Mouse (Mus musculus) limb, embryonic 12.5 days (tissue): ENCODE data around the gene Usp22. TPM values are rescaled to one million over a fixed set of nuclear protein-coding genes. Genes with fewer than 3 reads are reported as not detected.

ENCODE experiments used
- polyA plus RNA-seq: library from polyadenylated mRNA; unstranded; fragments of >200 nt; fragmentation: Nextera tagmentation; extraction: Ambion mirVana; gene quantifications from 2 replicates; pipeline ENCODE4 v1.2.1, GENCODE M21; 2016

Usp22 gene
- polyA plus RNA-seq, 1 experiment from 2014 or later: 196 TPM

Other genes starting within 250 kb of the Usp22 start
- 83.1 and 84.7 TPM in 2 replicates for gene Map2k3, start 243.0 kb downstream of the Usp22 start, polyA plus RNA-seq
- gene Kcnj12, start 152.5 kb downstream of the Usp22 start, polyA plus RNA-seq: 0.20 and 0.31 TPM in 2 replicates
- 0.69 and 0.76 TPM in 2 replicates for gene Tnfrsf13b, start 48.3 kb downstream of the Usp22 start, polyA plus RNA-seq
- 0.46 and 0.47 TPM in 2 replicates for gene Aldh3a1, start 32.5 kb upstream of the Usp22 start, polyA plus RNA-seq
- gene Aldh3a2, start 92.4 kb upstream of the Usp22 start, polyA plus RNA-seq: 20.4 and 24.3 TPM in 2 replicates
- not detected in 2 replicates for gene Slc47a2, start 167.8 kb upstream of the Usp22 start, polyA plus RNA-seq
- gene Slc47a1, start 203.3 kb upstream of the Usp22 start, polyA plus RNA-seq: 0.08 TPM in 1 of 2 replicates, not detected in the other